Mouse (Mus musculus) ovary, adult 10 weeks (tissue): ENCODE results near the gene Phospho2. TPM values are rescaled to one million over a fixed set of nuclear protein-coding genes. Genes with fewer than 3 reads are reported as not detected.

Experiments
- polyA plus RNA-seq: library from polyadenylated mRNA; stranded (reverse); fragments of 350-450 nt; fragmentation: Illumina TruSeq; extraction: RNeasy Lipid Tissue Mini Kit (QIAGEN cat#74804); gene quantifications from one replicate; pipeline ENCODE4 v1.2.3, GENCODE M21; 2014

The Phospho2 gene
- polyA plus RNA-seq = 84.5 TPM

GRCm38 (mm10) chr2:69789429-69790069 lies at the start of gene Phospho2, which contains the start of gene Ccdc173:
Gene Phospho2, plus strand, starts transcription at chr2:69789623.
Gene Ccdc173, minus strand, starts transcription at chr2:69789575.

GRCm38 (mm10) chr2:69821711-69822110 lies 32.3 kb downstream of the Phospho2 start, which contains the start of gene Klhl23:
Gene Klhl23, plus strand, starts transcription at chr2:69821944.

Other genes with a start within 250 kb of the Phospho2 start
- gene Lrp2, start 203.6 kb upstream of the Phospho2 start, polyA plus RNA-seq = 0.77 TPM
- 30.1 TPM for gene Bbs5, start 142.5 kb upstream of the Phospho2 start, polyA plus RNA-seq
- 0.23 TPM for gene Klhl41, start 119.5 kb upstream of the Phospho2 start, polyA plus RNA-seq
- 43.0 TPM for gene Fastkd1, start 76.1 kb upstream of the Phospho2 start, polyA plus RNA-seq
- 332 TPM for gene Ppig, start 67.1 kb upstream of the Phospho2 start, polyA plus RNA-seq
- gene Ccdc173, start within 50 bp of the Phospho2 start, polyA plus RNA-seq = 14.0 TPM
- 230 TPM for gene Klhl23, start 32.3 kb downstream of the Phospho2 start, polyA plus RNA-seq
- gene Ssb, start 71.9 kb downstream of the Phospho2 start, polyA plus RNA-seq = 1,183 TPM
- 58.0 TPM for gene Mettl5, start 96.0 kb downstream of the Phospho2 start, polyA plus RNA-seq
- gene Ubr3, start 107.6 kb downstream of the Phospho2 start, polyA plus RNA-seq = 88.7 TPM
- gene Myo3b, start 249.5 kb downstream of the Phospho2 start, polyA plus RNA-seq = 0.46 TPM